Mouse (Mus musculus): Measurements from ENCODE around the gene Tctn1. TPM values are rescaled to one million over a fixed set of nuclear protein-coding genes. Genes with fewer than 3 reads are reported as not detected.
A peak's percentile ranks its signal among the peaks of the same experiment; 100 is the strongest.

Gene Tctn1
- total RNA-seq, 2 experiments from 2014 or later, result 7.6 to 10.0 TPM

GRCm38 (mm10) chr5:122286191-122286590 lies 21.9 kb upstream of the Tctn1 start:
- no peak for DNase-seq (ENCODE audit: low spot score in 2 of 2)

GRCm38 (mm10) chr5:122285767-122286150 lies 21.5 kb upstream of the Tctn1 start:
- no peak for DNase-seq (ENCODE audit: low spot score in 2 of 2)

DNA sequence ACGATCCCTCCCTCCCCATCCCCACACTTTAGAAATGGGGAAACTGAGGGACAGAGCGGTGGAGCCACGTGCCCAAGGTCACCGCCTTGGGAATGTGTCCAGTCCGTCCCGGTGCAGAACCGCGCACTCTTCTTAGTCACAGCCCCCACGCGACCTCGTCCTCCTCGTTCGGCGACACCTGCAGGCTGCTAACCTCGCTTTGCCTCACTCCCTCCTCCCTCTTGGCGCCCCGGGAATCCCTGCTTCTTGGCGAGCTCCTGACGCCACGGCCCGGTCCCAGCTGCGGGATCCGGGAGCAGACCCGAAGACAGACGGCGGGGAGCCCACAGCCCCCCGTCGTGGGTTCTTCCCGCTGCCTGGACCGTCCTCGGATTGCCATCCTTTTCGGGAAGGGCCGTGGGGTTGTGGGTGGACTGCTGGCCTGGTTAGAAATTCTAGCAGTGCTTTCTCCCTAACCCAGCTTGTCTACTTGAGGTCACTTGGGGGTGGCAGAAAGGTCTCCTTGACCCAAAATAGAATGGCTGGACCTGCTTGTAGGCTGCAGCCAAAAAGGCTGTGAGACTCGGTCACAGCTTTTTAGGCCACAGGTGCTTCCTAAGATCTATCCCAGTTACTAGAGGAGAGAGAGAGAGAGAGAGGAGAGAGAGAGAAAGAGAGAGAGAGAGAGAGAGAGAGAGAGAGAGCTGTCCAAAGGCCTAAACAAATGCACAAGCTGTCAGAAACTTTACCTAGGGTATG lies 20.9 kb upstream of the Tctn1 start:
- DNase-seq (ENCODE audit: low spot score in 2 of 2), result peak; percentile 28 to 36

DNA sequence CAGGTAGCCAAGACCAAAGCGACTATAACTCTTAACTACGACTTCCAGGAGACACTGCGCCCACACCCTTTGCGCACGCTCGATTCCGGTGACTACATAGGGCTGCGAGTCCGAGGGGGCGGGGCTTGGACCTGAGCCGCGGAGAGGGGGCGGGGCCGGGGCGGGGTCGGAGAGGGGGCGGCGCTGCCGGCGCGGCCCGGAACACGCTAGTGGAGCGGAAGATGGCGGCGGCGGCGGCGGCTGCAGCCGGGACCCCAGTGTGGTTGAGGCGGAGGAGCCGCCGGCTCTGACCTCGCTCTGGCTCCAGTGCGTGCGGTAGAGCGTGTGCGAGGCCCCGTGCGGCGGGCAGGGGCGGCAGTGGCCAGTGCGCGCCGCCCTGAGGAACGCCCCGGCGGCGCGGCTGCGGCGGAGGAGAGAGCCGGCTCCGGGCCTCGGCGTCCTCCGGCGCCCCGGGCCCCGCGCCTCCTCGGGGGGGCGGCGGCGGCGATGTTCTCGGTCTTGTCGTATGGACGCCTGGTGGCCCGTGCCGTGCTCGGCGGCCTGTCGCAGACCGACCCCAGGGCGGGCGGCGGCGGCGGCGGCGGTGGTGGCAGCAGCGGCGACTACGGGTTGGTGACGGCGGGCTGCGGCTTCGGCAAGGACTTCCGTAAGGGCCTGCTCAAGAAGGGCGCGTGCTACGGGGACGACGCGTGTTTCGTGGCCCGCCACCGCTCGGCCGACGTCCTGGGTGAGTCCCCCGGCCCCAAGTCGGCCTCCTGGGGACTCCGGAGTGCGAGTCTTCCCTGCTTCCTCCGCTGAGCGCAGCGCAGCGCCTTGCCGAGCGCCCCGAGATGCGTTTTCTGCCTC lies 20.1 kb upstream of the Tctn1 start, which contains the start of gene Pptc7:
Pptc7 (plus strand) TSS at position 183 of the 846 bp plus-strand sequence.
- peak; percentile 88 to 92 for DNase-seq (ENCODE audit: low spot score in 2 of 2)

DNA sequence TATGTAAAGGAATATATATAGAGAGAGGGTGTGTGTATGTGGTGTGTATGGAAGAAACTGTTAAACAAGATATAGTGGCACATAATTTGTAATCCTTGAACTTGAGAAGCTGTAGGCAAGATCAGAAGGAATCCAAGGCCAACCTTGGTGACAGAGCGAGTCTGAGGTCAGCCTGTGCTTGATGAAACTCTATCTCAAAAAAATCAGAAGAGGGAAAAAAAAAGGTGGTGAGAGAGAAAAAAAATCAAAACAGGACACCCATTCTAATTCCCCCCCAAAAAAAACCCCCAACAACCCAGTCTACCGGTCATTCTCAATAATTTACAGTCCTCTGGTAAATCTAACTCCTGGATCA lies 19.5 kb upstream of the Tctn1 start:
- no peak for DNase-seq (ENCODE audit: low spot score in 2 of 2)

DNA sequence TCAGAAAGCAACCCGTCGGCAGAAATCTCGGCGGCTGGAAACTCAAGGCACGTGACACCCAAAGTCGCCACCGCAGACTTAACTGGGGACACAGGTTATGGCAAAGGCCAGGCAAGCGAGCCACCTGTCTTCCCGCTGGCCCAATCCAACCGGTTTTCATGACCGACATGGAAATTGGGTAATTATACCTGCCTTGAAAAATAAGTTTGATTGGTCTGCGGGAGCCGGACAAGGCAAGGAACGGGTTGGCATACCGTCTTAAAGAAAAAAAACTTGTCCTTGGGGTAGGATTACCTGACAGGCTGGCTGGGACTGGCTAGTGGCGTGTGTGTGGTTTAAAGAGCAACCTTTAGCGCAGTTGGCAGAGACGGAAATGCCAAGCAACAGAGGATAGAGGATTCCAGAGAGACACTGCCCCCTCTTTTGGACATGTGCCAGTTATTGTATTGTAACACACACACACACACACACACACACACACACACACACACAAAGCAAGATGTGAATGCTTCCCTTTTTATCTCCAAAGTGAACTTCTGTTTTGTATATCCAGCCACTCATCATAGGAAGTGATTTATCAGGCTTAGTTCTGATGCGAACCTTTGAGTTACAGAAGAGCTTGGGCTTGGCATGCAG lies 16.7 kb upstream of the Tctn1 start:
- DNase-seq (ENCODE audit: low spot score in 2 of 2), result peak in 1 of 2 experiments; percentile 22

GRCm38 (mm10) chr5:122280422-122280826 lies 16.2 kb upstream of the Tctn1 start:
- DNase-seq (ENCODE audit: low spot score in 2 of 2), result no peak

GRCm38 (mm10) chr5:122279799-122280421 lies 15.7 kb upstream of the Tctn1 start:
- DNase-seq (ENCODE audit: low spot score in 2 of 2), result no peak

DNA sequence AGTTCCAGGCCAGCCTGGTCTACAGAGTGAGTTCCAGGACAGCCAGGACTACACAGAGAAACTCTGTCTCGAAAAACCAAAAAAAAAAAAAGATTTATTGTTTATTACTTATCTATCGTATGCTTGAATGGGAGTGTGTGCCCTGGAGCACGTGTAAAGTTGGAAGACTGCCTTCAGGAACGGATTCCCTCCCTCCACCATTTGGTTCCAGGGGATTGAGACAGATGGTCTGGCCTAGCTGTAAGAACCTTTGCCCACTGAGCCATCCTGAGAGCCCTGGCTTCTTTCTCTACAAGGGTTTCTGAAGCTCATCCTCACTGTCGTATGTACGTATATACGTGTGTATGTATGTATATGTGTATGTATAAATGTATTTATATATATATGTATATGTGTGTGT lies 14.7 kb upstream of the Tctn1 start:
- DNase-seq (ENCODE audit: low spot score in 2 of 2), result no peak

GRCm38 (mm10) chr5:122274785-122275184 lies 10.5 kb upstream of the Tctn1 start:
- no peak for DNase-seq (ENCODE audit: low spot score in 2 of 2)

- DNase-seq (ENCODE audit: low spot score in 2 of 2), result no peak
Observed at GRCm38 (mm10) chr5:122272821-122273220, 8.6 kb upstream of the Tctn1 start.

- no peak for DNase-seq (ENCODE audit: low spot score in 2 of 2)
Observed at GRCm38 (mm10) chr5:122268858-122269604, 4.8 kb upstream of the Tctn1 start.

DNA sequence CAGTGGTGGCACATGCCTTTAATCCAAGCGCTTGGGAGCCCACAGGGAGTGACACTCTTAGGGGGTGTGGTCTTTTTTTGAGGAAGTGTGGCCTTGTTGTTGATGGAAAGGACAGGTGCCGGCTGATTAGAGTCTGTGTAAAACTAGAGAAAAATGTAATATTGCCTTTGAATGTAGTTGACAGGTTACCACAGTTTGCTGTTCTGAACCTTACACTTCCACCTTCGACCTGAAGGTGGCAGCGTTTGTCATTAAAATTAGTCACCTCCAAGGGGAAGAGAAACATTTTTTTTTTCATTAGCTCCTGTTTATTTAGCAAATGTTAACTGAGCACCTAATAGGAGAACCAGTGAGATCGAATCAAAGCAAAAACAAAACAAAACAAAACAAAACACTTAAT lies 3.6 kb upstream of the Tctn1 start:
- DNase-seq (ENCODE audit: low spot score in 2 of 2), result peak; percentile 45 to 66

GRCm38 (mm10) chr5:122267136-122267535 lies 2.9 kb upstream of the Tctn1 start:
- DNase-seq (ENCODE audit: low spot score in 2 of 2), result no peak

- no peak for DNase-seq (ENCODE audit: low spot score in 2 of 2)
Observed at GRCm38 (mm10) chr5:122265942-122266341, 1.7 kb upstream of the Tctn1 start.

DNA sequence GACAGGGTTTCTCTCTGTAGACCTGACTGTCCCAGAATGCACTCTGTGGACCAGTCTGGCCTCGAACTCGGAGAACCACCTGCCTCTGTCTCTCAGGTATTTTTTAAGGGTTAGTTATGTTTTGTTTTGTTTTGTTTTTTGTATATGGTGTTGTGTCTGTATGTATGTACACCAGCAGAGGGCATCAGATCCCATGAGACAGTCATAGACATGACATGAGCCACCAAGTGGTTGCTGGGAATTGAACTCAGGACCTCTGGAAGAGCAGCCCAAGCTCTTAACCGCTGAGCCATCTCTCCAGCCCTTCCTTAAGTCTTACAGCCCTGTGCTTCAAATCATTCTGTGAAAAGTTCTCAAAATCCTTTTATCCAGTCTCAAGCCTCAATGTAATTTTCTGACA lies 927 bp upstream of the Tctn1 start:
- DNase-seq (ENCODE audit: low spot score in 2 of 2), result no peak

- no peak for DNase-seq (ENCODE audit: low spot score in 2 of 2)
Observed at GRCm38 (mm10) chr5:122262104-122262503, 2.2 kb downstream of the Tctn1 start.

- DNase-seq (ENCODE audit: low spot score in 2 of 2), result no peak
Observed at GRCm38 (mm10) chr5:122258027-122258741, 6.1 kb downstream of the Tctn1 start.

DNA sequence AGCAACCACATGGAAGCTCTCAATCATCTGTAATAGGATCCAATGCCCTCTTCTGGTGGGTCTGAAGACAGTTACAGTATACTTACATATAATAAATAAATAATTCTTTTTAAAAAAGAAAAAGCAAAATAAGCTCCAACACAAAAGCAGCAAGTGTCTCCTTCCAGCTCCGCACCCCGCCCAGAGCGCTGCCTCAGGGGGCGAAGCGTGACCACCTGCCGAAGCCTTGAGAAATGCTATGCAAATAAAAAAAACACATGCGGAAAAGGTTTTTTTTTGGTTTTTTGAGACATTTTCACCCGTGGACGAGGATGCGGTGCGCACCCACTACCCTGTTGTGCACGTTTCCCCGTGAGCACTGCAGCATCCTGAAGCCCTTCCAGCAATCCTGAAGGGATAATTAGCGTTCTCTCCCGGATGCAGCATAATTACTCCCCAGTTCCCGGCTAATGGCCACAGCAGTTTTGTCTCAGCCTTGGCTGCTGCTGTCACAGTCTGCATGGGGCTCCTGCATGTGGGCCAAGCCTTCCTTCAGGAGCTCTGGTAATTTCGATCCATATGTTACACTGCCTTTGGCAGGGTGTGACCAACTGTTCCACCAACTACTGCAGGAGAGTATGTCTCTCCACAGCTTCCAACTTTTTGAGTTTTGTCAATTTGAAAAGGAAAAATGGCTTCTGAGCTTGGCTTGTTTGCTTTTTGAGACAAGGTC lies 12.2 kb downstream of the Tctn1 start:
- no peak for DNase-seq (ENCODE audit: low spot score in 2 of 2)

Data from gastrocnemius, postnatal 4 days (tissue).